Mouse (Mus musculus) 416B (cell line): ENCODE data around the gene Pus1.
A peak's percentile ranks its signal among the peaks of the same experiment; 100 is the strongest.

Source experiments
- DNase-seq: peaks from one replicate; pipeline ENCODE4 v3.0.0; 2011; ENCODE audit warnings: low read depth

The Pus1 gene

DNA sequence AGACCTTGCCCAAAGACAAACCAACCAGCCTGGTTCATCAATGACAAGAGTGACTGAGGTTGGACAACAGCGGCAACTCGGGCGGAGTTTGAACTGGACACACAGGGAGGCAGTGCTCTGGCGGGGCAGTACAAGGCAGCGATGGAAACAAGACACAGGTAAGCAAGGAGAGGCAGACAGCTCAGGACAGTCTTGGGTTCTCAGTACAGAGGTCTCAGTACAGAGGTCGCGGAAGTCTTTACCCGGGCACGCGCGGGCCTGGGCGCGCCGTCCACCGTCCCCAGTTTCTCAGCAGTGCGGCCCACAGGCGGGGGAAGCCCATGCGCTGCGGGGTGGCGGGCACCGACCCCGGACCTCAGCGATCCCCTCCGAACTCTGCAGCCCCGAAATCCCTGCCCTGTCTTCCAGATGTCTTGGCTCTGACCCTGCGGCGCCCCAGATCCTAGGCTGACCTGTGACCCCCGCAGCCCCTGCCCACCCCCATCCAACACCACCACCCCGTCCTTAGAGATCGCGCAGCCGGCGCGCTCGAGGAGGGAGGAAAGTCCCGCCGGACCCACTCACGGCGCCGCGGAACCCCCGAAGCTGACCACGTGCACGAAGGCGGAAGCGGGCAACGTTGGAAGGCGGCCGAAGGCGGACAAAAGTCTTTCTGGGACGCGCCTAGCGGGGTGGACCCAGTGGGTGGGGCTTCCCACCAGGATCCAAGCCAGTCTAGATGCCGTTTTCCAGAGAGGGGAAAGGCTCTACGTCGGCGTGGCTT lies at the start of gene Pus1:
Gene Pus1 (minus strand): TSS at position 662 of the 763 bp plus-strand sequence.
- DNase-seq: peak; percentile 85

DNA sequence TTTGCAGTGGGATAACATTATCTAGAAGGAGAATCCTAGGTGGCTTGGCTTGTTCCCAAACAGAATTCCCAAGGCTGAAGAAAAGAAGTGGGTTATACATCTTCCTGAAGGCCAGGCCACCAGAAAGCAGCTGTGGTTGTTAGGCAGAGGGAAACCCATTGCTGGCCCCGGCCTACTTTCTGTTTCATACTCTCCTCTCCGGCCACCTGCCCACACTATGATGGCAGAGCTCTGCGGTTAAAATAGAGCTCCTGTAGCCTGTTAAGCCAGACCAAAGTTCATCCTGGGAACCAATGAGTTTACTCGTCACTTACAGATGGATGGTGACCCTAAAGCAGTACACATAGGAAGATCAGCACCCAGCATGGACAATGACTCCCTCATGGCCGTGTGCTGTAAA lies 47.1 kb upstream of the Pus1 start:
- no peak for DNase-seq

DNA sequence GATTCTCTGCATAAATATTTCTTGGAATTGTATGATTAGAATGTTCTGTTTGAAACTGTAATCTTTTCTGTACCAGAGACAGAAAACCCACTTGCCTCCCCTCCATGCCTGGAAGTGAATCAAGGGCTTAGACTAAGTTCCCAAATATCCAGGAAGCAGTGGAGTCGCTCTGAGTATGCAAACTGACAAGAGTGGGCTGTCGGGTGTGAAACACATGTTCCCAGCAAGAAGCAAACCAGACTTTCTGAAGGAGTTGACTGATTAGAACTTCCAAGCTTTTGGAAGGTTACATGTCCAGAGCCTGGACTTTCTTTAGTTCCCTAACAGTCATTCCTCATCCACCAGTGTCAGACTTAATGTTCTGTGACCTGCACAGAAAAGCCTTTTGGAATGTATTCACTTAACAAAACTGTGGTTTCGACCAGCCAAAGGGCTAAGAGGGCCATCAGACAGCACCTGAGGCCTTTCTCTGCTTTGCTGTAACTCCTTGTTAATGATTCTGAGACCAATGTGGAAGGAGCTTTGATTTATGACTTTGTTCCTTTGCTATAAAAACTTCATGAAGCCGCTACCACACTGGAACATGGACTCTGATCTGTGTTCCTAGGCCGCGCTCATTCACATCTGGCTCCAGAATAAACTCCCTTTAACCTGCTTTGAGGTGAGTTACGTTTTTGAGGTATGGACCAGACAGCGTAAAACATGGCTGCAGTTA lies 46.5 kb upstream of the Pus1 start:
- DNase-seq: no peak

DNA sequence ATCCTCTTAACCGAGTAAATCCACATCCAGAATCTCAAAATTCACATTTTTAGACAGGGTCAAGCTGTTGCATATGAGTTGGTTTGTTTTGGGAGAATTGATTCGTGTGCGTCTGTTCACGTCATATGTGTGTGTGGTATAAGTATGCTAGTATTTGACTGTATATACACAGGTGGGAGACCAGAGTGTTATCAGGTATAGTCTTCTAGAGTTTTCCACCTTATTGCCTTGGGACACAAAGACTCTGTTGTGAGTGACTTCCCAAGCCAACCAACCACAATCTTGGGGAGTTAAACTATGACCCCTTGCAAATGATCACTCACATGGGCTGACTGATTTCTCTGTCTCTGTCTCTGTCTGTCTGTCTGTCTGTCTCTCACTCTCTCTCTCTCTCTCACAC lies 44.0 kb upstream of the Pus1 start:
- no peak for DNase-seq

DNA sequence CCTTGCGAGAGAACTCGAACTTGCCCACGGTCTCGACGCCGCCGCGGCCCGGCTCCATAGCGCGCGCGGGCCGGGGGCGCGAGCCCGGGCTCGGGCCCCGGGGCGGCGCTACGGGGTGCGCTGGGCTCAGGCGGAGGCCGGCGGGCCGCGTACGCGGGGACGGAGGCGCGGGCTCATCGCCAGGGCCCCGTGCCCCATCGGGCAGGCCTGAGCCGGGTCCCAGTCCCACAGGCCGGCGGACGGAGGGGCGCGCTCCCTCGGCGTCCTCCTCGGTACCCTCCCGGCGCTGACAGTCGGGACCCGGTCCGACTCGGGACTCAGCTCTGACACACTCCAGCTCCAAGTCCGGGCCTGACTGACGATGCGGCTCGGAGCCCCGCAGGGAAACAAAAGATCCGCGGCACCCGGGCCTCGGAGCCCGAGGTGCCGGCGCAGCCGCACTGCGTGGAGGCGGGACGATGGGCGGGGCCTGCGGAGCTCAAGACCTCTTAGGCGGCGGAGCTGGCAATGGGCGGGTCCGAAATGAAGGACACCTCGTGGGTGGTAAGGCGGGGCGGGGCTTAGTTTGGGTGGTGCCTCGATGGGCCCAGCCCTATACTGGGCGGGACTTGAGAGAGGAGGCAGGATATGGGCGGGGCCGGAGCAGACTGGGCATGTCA lies 29.3 kb upstream of the Pus1 start, which contains the start of gene Ulk1:
Gene Ulk1 (minus strand): TSS at position 431 of the 659 bp plus-strand sequence.
- DNase-seq: peak; percentile 99

DNA sequence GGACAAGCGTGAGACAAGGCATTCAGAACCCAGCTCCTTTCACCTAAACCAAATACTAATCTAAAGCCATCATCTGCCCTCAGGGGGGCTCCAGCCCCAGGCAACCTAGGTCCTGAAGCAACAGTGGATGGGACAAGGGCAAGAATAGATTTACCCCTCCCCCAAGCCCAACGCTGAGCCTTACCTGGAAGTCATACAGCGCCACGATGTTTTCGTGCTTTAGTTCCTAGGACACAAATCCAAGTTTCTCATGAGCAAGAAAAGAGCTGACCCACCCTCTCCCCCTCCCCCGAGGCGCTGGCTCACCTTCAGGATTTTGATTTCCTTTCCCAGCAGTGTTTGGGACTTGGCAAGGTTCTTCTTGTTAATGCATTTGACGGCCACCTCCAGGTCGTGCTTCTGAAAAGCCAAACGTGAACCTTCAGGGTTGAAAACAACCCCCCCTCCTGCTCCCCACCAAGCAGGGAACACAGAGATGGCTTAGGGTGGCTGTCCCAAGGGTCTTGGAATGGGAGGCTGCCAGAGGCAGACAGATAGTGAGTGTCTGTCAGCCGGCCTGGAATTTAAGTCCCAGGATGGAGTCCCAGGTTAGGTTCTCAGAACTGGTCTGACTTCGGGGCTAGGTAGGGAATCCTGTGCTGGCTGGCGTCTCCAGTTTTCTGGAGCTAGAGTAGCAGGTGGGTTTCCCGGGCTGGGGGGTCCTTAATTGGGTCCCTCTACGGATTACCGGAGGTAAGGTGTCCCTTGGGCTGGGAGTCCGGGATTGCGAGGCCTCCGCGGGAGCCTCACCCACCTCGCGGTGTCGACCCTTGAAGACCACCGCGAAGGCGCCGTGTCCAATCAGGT lies 28.6 kb upstream of the Pus1 start:
- DNase-seq: peak; percentile 28

DNA sequence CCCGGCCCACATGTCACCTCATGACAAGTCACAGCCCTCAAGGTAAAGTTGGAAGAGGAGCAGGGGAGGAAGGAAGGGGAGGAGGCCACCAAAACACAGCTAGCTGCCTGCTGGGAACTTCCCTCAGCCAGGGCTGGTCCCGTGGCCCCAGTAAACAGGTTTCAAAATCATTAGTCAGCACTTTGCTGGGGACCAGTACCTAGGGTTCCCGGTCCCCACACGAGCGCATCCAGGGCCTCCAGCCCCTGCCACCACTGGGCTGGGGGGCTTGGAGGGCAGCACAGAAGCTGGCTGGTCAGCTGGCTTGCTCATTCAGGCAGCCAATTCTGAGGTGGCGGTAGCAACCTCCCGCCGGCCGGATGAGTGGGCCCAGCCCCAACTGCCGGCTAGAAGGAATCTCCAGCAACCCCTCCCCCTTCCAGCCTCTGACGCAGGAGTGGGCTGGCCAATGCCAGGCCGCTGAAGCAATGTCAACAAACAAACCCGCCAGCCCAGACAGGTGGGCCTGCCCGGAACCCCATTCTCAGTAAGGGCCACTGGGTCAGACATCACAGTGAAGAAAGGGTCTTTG lies 27.7 kb upstream of the Pus1 start:
- DNase-seq: peak; percentile 86

DNA sequence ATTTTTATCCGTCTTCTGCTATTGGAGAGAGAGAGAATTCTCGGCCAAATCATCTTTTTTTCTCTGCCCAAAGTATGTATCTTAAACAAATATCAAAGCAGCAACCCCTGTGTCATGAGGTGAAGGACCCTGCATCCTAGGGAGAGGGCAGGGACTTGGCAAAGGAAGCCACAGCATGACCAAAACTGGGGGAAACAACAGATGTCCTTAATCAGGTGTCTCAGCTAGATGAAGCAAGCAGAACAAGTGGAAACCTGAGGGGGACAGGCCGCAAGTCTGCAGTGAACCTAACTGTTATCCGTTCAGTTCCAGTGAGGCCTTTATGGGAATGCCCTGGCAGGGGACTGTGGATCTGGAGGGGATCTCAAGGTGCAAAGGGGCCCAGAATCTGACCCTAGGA lies 27.0 kb upstream of the Pus1 start:
- no peak for DNase-seq

DNA sequence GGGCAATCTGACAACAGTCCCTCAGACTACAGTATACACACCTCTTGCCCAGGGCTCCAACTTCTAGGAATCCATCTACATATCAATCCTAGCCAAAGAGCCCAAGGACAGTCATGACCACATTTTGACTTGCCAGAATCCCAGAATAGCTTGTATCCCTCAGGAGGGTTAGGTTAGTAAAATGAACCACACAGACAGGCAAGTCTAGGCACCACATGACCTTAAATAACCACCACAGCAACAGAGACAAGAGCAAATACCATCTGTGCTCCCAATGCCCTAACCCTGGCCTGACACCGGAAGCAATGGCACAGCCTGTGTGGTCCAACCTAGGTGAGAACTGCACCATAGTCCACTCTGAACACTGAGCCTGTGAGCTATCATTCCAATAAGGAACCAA lies 26.2 kb upstream of the Pus1 start:
- DNase-seq: no peak

DNA sequence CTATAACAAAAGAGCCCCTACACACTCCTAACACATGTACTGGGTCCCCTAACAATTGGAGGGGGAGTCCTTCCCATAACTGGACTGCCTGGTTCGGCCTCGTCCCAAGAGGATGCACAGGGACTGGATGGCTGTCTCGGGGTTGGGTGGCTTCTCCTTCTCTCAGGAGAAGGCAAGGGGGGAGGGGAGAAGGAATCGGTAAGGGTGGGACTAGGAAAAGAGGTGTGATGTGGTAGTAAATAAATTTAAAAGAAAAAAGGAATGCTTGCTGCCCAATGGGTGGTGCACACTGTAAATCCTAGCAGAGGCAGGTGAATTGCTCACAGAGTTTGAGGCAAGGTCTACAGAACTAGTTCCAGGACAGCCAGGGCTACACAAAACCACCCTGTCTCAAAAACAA lies 25.7 kb upstream of the Pus1 start:
- no peak for DNase-seq

DNA sequence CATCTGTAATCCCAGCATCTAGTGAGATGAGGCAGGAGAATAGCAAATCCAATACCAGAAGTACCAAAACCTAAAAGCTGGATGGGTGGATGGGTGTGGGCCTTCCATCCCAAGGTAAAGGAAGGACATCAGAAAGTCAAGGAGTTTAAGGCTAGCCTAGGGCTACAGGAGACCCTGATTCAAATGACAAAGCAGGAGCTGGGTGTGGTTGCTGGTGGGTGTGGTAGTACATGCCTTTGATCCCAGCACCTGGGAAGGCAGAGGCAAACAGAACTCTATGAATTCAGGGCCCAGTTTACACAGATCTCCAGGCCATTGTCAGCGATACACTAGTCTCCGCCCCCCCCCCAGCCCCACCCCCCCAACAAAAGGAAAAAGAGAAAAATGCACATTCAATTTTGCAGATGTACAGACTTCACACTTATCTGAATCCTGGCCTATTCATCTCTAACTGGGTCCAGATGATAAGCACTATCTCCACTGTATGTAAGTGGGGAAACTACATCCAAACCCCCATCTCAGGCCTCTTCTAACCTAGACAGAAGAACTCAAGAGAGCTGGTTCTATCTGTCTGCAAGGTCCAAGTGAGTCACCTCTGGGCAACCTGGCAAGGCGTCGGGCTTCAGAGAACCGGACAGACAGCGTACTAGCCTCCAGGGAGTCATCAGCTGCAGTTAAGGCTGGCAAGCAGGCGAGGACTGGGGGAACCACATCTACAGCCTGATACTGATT lies 23.7 kb upstream of the Pus1 start:
- DNase-seq: no peak

DNA sequence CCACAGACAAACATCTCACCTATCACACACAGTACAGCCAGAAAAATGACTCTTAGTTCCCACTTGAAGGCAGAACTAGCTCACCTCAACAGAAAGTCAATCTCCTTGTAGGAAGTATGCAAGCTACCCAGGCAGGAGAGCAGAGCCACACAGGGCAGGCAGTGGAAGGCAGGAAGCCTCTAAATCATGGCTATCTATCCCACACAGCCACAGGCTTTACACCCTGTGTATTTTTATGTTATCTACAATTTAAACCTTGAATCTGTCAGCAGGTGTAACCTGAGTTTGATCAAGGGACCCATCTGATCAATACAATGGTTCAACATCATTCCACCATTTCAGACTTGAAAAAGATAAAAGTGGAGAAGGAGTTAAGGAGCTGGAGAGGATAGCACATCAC lies 22.4 kb upstream of the Pus1 start:
- DNase-seq: no peak

DNA sequence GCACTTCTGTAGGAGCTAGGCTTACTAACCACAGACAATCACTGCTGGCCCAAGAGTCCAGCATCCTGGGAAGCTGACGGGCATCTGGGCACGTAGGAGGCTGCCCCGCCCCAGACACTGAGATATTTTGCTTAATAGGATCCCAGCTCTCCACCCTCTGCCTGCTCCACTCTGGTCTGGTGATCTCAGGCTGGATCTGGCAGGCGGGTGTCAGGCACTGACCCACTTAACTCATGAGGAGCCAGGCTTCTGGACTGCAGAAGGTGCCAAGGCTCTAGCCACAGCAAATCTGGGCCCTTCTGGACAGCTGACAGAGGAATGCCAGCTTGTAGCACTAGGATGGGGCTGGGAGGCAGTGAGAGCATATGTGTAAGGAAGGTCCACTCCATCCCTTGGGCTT lies 21.7 kb upstream of the Pus1 start:
- no peak for DNase-seq

DNA sequence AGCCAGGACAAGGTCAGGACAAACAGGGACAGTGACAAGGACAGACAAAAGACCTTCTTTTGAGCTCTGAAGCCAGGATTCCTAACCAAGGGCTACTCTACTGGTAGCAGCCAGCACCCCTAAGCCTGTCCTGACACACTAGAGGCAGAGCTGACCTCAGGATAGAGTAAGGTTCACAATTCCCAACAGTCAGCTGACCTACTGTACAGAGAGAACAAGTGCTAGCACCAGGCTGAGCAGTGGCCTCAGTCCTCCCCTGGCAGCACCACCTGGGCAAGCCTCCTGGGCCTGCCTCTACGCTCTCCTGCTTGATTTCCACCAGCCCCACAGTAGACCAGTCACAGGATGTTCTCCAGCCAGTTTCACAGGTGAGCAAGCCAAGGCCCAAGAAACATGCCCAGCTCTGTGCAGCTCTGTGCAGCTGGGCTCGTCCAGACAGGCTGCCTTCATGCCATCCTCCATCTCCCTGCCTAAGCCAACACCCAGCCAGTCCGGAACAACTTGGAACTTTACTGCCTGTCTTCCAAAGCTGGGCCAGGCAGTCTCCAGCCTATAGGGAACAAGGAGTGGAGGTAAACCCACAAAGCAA lies 20.7 kb upstream of the Pus1 start:
- no peak for DNase-seq

DNA sequence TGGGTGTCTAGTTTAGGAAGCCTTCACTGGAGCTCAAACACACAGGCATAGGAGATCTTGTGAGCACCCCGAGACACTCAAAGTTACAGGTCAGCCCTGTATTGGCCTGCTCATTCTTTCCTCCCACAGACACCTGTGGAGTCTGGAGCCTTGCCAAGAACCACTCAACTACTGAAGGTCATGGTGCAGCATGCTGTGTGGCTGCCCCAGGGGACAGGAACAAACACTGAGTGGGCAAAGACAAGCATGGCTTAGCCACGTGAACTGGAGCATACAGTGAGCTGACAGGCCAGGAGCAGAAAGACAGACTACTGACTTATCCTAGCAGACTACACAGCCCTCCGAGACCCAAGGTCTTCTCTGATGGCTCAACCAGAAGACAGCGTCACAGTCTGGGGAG lies 17.2 kb upstream of the Pus1 start:
- peak; percentile 32 for DNase-seq

DNA sequence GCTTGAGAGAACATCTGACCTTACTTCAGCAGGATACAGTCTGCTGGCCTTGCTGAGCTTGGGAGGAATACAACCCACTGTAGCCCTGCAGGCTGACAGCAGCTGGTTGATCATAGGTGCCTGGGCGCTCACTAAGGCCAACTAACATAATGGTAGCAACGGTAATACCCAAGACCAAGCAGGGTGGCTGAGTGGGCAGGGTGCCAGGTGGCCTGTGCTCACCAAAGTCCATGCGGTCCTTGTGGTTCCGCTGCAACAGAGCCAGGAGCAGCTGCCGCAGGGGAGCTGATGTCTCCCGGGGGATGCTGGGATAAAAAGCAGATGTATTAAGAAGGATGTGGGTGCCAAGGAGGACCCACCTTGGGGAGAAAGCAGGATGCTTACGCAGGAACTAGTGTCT lies 13.9 kb upstream of the Pus1 start:
- no peak for DNase-seq

DNA sequence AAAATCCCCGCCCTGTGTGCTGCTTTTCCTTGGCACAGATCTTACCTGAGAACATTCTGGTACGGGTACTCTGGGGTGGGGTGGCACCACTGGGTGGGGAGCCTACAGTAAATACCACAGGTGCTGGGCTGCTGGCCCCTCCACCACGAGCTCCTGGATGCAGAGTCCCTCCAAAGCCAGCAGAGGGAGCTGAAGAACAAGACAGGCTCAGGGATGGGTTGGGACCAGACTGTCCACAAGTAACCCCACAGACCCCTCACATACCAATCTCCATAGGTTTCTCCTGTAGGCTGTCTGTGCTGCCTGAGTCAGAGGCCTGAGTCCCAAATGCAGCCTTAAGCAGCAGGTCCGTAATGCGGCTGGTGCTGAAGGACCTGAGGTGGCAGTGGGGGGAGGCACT lies 8.2 kb upstream of the Pus1 start:
- DNase-seq: peak; percentile 62

DNA sequence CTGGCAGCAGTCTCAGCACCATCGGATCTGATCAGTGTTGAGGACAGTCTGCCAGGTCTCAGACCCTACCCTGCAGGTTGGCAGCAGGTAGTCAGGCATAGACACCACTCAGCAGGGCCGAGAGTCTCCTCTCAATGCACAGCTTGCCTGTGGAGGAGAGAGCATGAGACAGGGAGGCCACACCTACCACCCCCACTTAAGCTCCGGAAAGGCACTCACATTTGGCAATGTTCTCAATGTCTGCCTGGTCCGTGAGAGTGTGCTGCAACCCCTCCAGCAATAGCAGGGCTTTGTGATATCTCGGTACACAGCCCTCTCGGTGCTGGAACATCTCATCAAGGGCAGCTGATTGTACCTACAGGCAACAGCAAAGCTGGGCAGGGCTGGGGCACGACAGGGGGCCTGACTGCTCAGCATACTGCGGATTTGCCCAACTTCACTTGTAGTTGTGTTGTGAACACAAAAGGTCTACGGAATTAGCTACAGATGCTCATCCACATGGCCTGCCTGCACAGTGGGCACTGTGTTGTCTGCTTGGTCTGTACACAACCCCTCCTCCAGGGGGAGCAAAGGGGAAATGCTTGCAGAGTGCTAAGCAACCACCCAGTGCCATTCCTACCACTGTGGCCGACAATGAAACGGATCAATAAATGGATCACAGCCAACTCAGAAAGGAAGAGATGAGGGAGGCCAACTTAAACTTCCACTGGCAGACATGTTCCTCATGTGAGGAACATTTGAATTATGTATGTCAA lies 5.8 kb upstream of the Pus1 start:
- DNase-seq: no peak

DNA sequence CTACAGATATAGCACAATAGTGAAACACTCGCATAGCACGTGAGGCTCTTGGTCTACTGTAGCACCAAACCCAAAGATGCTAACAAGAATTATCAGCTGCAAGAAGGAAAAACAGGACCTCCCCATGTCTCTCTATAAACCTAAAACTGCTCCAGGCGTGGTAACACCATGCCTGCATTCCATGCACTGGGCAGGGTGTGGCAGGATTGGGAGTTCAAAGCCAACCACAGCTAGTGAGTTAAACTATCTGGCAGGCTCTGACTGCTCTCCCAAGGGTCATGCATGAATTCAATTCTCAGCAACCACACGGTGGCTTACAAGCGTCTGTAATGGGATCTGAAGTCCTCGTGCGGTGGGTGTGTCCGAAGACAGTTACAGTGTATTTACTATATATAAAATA lies 2.7 kb upstream of the Pus1 start:
- no peak for DNase-seq
